Mouse (Mus musculus) kidney, postnatal 25 days (tissue): ENCODE results near the gene Shank3.

Experiments used
- DNase-seq, 2 experiments: peaks; one replicate each; pipeline ENCODE4 v3.0.0; 2021; ENCODE audit warnings: mixed read lengths in 2 of 2

The Shank3 gene

GRCm38 (mm10) chr15:89525464-89525863 is 26.0 kb downstream of the Shank3 start:
- no peak for DNase-seq

GRCm38 (mm10) chr15:89525896-89526295 is 26.5 kb downstream of the Shank3 start:
- DNase-seq: peak in 1 of 2 experiments; percentile 35

- no peak for DNase-seq
Observed at GRCm38 (mm10) chr15:89526776-89527325, 27.4 kb downstream of the Shank3 start.

DNA sequence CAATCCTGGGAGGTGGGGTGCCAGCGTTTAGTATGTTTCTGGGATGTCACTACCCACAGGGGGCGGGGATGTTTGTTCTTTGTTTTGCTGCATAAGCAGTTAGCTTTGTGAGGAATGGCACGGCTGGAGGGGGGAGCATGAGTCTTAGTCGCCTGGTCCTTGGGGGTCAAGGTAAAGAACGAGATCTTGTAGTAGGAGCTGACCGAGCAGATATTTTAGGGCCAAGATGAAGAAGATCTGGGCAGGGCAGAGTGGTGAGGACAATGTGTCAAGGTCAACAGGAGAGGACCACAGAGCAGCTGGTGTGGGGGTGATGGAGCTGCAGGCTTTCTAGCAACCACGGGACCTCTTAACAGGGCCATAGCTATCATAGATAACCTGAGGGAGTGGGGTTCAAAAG is 28.0 kb downstream of the Shank3 start:
- no peak for DNase-seq

DNA sequence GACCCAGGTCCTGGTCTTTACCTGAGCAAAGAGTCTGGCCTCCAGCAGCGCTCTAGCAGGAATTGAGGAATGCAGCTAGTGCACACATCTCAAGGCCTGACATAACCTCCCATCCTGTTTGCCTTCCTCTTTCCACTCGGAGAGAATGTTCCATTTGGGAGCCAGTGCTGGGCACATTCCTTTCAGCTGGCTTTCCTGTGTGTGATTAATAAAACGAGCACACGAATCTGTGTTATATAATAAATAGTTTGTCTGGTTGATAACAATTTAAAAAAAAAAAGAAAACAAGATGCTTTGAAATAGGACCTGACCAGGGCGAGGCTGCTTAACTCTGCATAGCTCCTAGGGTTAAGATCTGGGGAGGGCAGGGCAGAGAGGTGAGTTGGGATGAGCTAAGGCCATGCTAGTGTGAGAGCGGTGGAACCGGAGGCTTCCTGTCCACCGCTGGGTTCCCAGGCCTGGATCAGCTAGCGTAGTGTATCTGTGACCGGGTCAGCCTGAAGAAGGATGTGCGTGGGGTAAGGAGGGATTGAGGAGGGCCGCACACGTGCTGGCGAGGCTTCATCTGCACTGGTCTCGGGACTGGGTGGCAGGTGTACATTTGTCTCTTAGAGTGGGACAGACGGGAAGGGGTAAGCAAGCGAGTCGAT is 28.9 kb downstream of the Shank3 start:
- no peak for DNase-seq

GRCm38 (mm10) chr15:89528923-89529322 is 29.5 kb downstream of the Shank3 start:
- DNase-seq: no peak

- peak in 1 of 2 experiments; percentile 75 for DNase-seq
Observed at GRCm38 (mm10) chr15:89530336-89530735, 30.9 kb downstream of the Shank3 start.

DNA sequence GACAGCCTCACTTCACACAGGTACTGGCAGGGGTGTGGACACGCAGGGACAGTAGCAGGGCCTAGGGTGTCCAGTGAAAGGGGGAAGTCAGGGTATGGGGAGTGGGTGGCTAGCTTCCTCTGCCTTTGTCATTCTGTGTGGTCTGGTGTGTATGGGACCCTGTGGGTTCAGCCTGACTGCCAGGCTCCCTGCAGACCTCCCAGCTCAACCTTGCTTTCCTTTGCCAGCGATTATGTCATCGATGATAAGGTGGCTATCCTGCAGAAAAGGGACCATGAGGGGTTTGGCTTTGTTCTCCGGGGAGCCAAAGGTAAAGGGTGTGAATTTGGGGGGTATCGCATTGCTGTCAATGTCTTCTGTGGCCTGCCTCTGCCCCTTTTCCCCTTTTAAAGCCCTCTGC is 32.0 kb downstream of the Shank3 start:
- no peak for DNase-seq

DNA sequence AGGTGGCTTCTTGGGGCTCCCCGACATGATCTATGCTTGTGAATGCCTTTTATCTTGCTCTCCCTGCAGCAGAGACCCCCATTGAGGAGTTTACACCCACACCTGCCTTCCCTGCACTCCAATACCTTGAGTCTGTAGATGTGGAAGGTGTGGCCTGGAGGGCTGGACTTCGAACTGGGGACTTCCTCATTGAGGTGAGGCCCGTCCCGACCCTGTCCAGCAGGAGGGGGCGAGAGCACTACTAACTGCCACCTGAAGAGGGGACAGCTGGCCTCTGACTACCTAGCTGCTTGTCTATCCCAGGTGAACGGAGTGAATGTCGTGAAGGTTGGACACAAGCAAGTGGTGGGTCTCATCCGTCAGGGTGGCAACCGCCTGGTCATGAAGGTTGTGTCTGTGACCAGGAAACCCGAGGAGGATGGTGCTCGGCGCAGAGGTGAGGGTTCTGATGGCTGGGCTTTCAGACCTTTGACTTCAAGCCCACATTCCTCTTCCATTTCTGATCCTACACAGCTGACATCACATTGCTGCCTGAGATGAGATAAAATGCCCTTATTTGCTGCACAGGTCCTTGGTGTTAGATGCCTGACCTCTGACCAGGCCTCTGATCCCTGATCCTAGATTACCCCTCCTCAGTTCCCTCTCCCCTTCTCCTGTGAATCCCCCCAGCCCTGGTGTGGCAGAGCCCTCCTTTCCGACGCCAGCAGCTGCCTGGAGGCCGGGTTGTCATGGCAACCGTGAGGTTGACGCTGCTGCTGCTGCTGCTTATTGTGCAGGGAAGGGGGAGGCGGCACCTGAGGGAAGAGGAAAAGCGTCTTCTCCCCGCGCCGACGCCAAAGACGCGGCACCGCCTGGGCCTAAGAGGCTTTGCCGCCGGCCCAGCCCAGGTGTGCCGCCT is 32.9 kb downstream of the Shank3 start:
- DNase-seq: no peak

DNA sequence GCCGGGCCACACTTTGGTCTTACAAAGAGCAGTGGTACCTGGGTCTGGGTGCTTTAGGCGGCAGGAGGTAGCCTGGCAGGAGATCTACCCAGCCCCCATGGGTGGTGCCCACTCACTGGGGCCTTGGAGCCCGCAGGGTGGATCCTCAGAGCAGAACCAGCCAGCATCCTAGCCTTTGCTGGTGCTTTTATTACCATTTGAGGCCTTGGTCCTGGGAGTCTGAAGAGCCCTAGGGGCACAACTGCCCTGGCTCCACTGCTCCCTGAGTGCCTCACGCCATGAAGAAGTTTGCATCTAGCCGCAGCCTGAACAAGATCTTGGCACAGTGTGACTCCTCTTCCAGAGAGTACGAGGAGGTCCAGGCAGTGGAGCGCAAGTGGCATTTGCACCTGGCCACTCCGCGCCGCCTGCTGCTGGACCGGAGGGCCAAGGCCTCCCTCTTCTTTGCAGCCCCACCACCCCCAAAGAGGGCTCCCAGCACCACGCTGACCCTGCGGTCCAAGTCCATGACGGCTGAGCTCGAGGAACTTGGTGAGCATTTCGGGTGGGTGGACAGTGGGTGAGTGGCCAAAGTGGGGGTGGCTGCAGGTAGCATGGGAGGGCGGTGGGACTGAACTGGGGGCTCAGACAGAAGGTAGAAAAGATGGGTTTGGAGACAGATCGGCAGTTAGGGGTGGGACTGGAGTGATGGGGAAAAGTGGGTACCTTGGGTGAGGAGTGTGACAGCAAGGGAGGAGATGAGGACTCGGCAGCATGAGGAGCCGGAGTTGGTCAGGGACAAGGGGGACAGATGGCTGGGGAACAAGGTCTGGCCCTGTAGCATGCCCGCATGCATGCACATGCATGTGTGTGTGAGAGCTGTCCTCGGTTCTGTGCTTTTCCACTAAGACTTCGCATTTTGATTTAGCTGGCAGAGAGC is 33.8 kb downstream of the Shank3 start:
- DNase-seq: no peak

DNA sequence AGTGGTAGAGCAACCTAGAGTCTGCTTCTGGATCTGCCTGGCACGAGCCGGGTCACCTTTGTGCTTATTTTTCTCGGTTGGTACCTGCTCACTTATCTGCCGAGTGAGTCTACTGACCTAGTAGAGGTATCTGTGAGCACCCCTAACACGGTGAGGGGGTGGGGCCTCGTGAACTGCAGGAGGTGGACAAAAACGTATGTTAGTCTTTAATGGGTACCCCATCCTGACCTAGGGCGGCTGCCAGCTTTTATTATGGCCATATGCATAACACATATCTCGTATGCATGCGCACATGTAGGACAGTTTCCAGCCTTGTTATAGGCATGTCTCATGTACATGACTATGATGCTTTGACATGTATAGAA is 34.4 kb downstream of the Shank3 start:
- DNase-seq: no peak

DNA sequence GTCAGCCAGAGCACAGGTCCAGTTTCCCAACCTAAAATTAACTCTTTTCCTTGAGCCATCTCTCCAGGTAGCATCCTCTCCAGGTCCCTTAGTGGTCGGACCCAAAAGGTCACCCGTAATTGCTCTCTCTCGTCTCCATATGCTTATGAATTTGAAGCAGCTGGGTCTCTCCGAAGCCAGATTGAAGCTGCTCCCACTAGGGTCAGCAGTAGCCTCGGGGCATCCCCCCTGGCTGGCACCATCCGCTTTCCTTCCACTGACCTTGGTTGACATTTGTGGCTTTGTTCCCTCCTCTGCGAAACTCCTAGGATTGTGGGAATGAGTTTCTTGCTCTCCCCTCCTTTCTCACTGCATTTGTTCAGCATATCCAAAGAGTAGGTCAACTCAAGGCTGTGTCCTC is 44.7 kb downstream of the Shank3 start:
- DNase-seq: no peak

GRCm38 (mm10) chr15:89547321-89547720 is 47.9 kb downstream of the Shank3 start:
- no peak for DNase-seq

- no peak for DNase-seq
Observed at GRCm38 (mm10) chr15:89547824-89548601, 48.6 kb downstream of the Shank3 start.

DNA sequence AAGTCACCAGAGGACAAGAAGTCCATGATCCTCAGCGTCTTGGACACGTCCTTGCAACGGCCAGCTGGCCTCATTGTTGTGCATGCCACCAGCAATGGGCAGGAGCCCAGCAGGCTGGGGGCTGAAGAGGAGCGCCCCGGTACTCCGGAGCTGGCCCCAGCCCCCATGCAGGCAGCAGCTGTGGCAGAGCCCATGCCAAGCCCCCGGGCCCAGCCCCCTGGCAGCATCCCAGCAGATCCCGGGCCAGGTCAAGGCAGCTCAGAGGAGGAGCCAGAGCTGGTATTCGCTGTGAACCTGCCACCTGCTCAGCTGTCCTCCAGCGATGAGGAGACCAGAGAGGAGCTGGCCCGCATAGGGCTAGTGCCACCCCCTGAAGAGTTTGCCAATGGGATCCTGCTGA is 49.4 kb downstream of the Shank3 start:
- DNase-seq: no peak

DNA sequence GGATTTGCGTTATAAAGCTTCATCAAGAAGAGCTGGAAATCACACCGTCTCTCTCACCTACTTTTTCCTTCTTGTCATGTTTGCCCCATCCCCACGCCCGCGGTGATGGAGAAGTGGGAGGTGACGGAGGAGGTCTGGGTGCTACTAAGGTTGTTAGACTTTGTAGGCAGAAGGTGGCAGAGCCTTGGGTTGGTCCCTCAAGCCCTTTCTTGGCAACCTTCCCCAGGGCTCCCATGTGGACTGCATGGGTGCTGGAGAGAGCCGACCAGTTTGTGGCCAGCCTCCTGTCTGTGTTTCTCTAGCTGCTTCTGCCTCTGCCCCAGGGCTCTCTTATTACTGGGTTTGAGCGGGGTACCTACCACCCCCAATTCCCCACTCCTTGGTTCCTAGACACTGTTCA is 51.1 kb downstream of the Shank3 start:
- DNase-seq: no peak

DNA sequence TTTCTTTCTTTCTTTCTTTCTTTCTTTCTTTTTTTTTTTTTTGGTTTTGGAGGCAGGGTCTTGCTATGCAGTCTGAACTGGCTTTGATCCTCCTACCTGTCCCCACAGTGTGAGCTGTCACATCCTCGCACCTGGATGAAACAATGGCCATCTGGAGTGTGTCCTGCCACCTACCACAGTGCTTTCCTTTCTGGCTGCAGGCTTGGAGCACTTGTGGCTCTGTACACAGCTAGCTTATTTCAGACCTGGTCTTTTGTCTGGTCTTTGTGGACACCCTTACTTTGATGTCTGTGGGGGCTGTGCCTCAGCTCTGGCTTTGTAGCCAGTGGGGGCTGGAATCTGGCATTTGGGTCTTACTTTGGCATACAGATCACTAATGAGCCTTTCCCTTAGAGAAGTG is 52.3 kb downstream of the Shank3 start:
- no peak for DNase-seq

DNA sequence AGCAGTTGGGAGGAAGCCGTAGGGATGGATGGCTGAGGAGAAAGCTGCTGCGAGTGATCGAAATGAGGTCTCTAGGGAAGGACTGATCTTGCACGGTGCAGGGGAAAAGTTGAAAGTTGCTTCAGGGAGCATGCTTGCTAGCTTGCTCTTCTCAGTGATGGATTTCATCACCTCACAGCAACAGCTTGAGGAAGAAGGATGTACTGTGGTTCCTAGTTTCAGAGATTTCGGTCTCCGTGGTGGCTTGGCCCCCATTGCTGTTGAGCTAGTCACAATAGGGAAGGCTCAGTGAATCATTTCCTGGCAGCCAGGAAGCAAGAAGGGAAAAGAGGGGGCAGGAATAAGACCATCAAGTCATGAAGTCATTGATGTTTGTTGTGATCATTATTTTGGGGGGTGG is 56.2 kb downstream of the Shank3 start:
- DNase-seq: no peak

DNA sequence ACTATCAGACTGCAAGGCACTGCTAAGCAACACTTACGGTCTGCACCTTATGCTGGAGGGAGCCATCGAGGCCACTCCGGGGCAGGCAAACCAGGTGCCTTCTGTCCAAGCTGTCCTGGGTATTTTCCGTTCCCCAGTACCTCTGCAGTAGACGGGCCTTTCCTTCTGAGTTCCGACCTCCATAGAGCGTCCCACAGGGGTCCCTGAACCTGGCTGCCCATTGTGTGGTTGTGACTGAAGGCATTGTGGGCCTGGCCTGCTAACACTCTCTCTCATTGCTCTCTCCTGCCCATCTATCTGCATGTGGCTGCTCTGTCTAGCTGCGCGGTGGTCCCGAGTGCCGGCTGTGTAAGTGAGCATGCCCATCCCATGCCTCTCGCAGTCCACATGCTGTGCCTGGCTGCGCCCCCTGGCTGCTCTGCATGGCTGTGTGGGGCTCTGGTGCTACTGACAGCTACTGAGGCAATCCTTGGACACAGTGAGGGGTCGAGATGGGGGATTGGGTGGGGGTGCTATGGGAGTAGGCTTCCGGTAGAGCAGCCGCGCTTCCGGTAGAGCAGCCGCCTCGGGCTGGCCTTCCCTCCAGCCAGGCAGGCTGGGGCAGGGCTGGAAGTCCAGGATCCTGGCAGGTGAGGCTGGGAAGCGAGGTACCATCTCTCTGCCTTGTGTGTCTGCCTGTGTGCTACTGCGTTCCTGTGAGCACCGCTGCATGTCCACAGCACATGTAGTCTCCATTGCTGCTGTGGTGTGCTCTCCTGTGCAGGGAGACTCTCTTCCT is 57.2 kb downstream of the Shank3 start:
- DNase-seq: peak in 1 of 2 experiments; percentile 52

DNA sequence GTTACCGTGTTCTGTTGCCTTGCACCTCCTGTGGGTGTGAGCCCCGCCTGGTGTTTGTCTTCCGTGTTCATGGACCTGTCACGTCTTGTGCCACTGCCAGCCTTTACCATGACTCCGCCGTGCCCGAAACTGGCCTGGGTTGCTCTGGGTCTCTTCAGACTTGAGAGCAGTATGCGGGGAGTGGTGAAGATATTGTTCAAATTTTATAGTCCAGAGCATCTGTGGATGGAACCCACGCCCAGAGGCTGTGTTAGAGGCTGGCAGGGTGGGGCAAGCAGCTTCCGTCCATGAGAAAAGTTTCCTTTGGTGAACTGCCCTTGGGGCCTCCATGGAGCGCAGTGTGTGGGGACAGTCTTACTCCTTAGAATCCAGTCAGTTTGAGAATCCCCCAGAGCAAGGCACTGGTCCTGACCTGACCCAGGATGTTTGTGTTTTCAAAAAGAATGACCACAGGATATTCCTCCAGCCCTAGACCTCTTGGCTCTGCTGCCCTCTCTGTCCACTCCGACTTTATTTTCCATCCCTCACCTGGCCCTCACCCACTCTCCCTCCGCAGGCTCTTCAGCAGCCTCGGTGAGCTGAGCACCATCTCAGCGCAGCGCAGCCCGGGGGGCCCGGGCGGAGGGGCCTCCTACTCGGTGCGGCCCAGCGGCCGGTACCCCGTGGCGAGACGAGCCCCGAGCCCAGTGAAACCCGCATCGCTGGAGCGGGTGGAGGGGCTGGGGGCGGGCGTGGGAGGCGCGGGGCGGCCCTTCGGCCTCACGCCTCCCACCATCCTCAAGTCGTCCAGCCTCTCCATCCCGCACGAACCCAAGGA is 58.0 kb downstream of the Shank3 start:
- no peak for DNase-seq
